ENCODE assay signal across 23 mouse cellular contexts in genomic region chr8:4360922-4361321, GRCm38 (mm10). TPM values are rescaled to one million over a fixed set of nuclear protein-coding genes. Genes with fewer than 3 reads are reported as not detected.
DNase-seq lines count a peak whose midpoint lies in the region; ATAC-seq and TF ChIP-seq lines count a peak whose summit lies in the region.
"Had no signal": no experiment of that assay in that cellular context is flagged by ENCODE, and none has a peak within 500 bp of the region (broad histone marks: within the 10 kb centered on the region; RNA-seq: fewer than 3 reads in every experiment).

No protein-coding gene starts in this region.

- H3K4me1 ChIP-seq in liver, adult 2 months (ENCODE audit: control insufficient read depth, insufficient read depth, low read length), result peaks cover 10% of the 10 kb centered on the region
- H3K4me1 ChIP-seq in intestine, embryonic 15.5 days (replicated peaks), result no peaks in the 10 kb centered on the region
- H3K4me1 ChIP-seq in intestine, postnatal 0 days (replicated peaks; ENCODE audit: control insufficient read depth, insufficient read depth, low read length), result peaks cover 6% of the 10 kb centered on the region
- H3K4me1 ChIP-seq in kidney, embryonic 15.5 days, result no peaks in the 10 kb centered on the region
- H3K4me1 ChIP-seq: embryonic facial prominence, embryonic 13.5 days; embryonic facial prominence, embryonic 15.5 days; forebrain, embryonic 10.5 days; forebrain, embryonic 12.5 days had no signal

- no peaks in the 10 kb centered on the region for H3K79me2 ChIP-seq in liver, adult 2 months (ENCODE audit: control insufficient read depth, insufficient read depth, low read length)

- no peak overlapping the region for H3K4me2 ChIP-seq in intestine, embryonic 15.5 days (replicated peaks)
- H3K4me2 ChIP-seq in intestine, postnatal 0 days (replicated peaks; ENCODE audit: low read depth), result no peak overlapping the region
- no peak overlapping the region for H3K4me2 ChIP-seq in kidney, embryonic 15.5 days
- H3K4me2 ChIP-seq: embryonic facial prominence, embryonic 13.5 days; embryonic facial prominence, embryonic 15.5 days; forebrain, embryonic 12.5 days had no signal

- DNase-seq in liver, adult 2 months (ENCODE audit: extremely low read depth, low read depth, low spot score), result peak; percentile 75
- DNase-seq in liver, result no peak
- no peak for DNase-seq in left cerebral cortex, adult 8-10 months (ENCODE audit: low spot score in 2 of 2)
- no peak for DNase-seq in layer of hippocampus, adult 11-12 months (ENCODE audit: low spot score)
- DNase-seq: adrenal gland, adult 2 months; adrenal gland, postnatal 10 days; adrenal gland, postnatal 25 days; cerebellum, adult 11 months; cerebellum, adult 18-20 months; cerebellum, adult 8-10 months; cerebellum, adult 9-11 months; cerebellum, postnatal 14 days; cerebellum, postnatal 36 days; embryo, embryonic 11 days had no signal

- peaks cover 2% of the 10 kb centered on the region; the same call in 1 of the 2 replicates for H3K36me3 ChIP-seq in liver, adult 2 months (ENCODE audit: control insufficient read depth, insufficient read depth, low read length)
- H3K36me3 ChIP-seq in intestine, embryonic 15.5 days, result no peaks in the 10 kb centered on the region
- no peaks in the 10 kb centered on the region for H3K36me3 ChIP-seq in intestine, postnatal 0 days (ENCODE audit: control insufficient read depth, insufficient read depth)
- H3K36me3 ChIP-seq in kidney, embryonic 15.5 days, result no peaks in the 10 kb centered on the region
- H3K36me3 ChIP-seq: embryonic facial prominence, embryonic 13.5 days; embryonic facial prominence, embryonic 15.5 days; forebrain, embryonic 10.5 days; forebrain, embryonic 12.5 days had no signal

- no peak for TF ChIP-seq CTCF in liver, adult 2 months (IDR thresholded peaks at IDR 0.05; ENCODE audit: low read depth, low read length)
- no peak for TF ChIP-seq CTCF in intestine, postnatal 0 days (IDR thresholded peaks at IDR 0.05; ENCODE audit: low read depth)

- no peak overlapping the region for H3K27ac ChIP-seq in liver, adult 2 months (replicated peaks; ENCODE audit: insufficient read depth, low read depth, low read length)
- H3K27ac ChIP-seq in intestine, embryonic 15.5 days, result 0 out of 2 replicates have a peak overlapping the region, but pooled peaks have one; percentile 24
- H3K27ac ChIP-seq in intestine, postnatal 0 days (ENCODE audit: low read depth, low read length), result no peak overlapping the region
- no peak overlapping the region for H3K27ac ChIP-seq in kidney, embryonic 15.5 days
- H3K27ac ChIP-seq: embryonic facial prominence, embryonic 13.5 days; embryonic facial prominence, embryonic 15.5 days; forebrain, embryonic 10.5 days; forebrain, embryonic 12.5 days had no signal

- ATAC-seq in intestine, embryonic 15.5 days, result peak; percentile 91
- peak; percentile 91 for ATAC-seq in intestine, postnatal 0 days
- no peak for ATAC-seq in kidney, embryonic 15.5 days (replicated peaks; ENCODE audit: low FRiP score)
- ATAC-seq: forebrain, embryonic 14.5 days had no signal

- H3K4me3 ChIP-seq in liver, adult 2 months (ENCODE audit: insufficient read depth, low read depth, low read length), result no peak overlapping the region
- no peak overlapping the region for H3K4me3 ChIP-seq in intestine, embryonic 15.5 days (replicated peaks)
- no peak overlapping the region for H3K4me3 ChIP-seq in intestine, postnatal 0 days (ENCODE audit: low read depth, low read length)
- no peak overlapping the region for H3K4me3 ChIP-seq in kidney, embryonic 15.5 days (replicated peaks)
- H3K4me3 ChIP-seq: embryonic facial prominence, embryonic 13.5 days; embryonic facial prominence, embryonic 15.5 days; erythroblast, embryonic 14.5 days; forebrain, embryonic 10.5 days; forebrain, embryonic 12.5 days had no signal

- no peak overlapping the region for H3K9ac ChIP-seq in liver, adult 2 months (ENCODE audit: low read depth, low read length)
- H3K9ac ChIP-seq in intestine, embryonic 15.5 days, result no peak overlapping the region
- H3K9ac ChIP-seq in intestine, postnatal 0 days (ENCODE audit: low read depth, low read length), result no peak overlapping the region
- no peak overlapping the region for H3K9ac ChIP-seq in kidney, embryonic 15.5 days
- H3K9ac ChIP-seq: embryonic facial prominence, embryonic 13.5 days; embryonic facial prominence, embryonic 15.5 days; forebrain, embryonic 12.5 days had no signal

- no peaks in the 10 kb centered on the region for H3K9me3 ChIP-seq in intestine, embryonic 15.5 days
- H3K9me3 ChIP-seq in intestine, postnatal 0 days (ENCODE audit: control insufficient read depth), result no peaks in the 10 kb centered on the region
- H3K9me3 ChIP-seq in kidney, embryonic 15.5 days (replicated peaks), result no peaks in the 10 kb centered on the region
- H3K9me3 ChIP-seq: embryonic facial prominence, embryonic 13.5 days; embryonic facial prominence, embryonic 15.5 days; forebrain, embryonic 10.5 days; forebrain, embryonic 12.5 days had no signal

- WGBS in liver, adult 2 months, result 37% methylated on average over 2 of the region's 2 CpGs
- 49% methylated on average over 2 of the region's 2 CpGs for WGBS in intestine, embryonic 15.5 days
- WGBS in intestine, postnatal 0 days, result 34% methylated on average over 2 of the region's 2 CpGs
- WGBS in kidney, embryonic 15.5 days, result 81% methylated on average over 2 of the region's 2 CpGs

- no peaks in the 10 kb centered on the region for H3K27me3 ChIP-seq in liver, adult 2 months (ENCODE audit: control insufficient read depth, insufficient read depth, low read length)
- no peaks in the 10 kb centered on the region for H3K27me3 ChIP-seq in intestine, embryonic 15.5 days (replicated peaks)
- H3K27me3 ChIP-seq in intestine, postnatal 0 days (replicated peaks; ENCODE audit: control insufficient read depth, insufficient read depth, low read length), result no peaks in the 10 kb centered on the region
- H3K27me3 ChIP-seq in kidney, embryonic 15.5 days, result no peaks in the 10 kb centered on the region
- H3K27me3 ChIP-seq: embryonic facial prominence, embryonic 13.5 days; embryonic facial prominence, embryonic 15.5 days; forebrain, embryonic 12.5 days had no signal

- TF ChIP-seq POLR2A in liver, adult 2 months (IDR thresholded peaks at IDR 0.05; ENCODE audit: extremely low read depth, insufficient read depth, low read length), result no peak

RNA-seq across cellular contexts. Expression of gene Elavl1, which starts 35.7 kb away (rescaled TPM):
- 23.0 and 29.8 TPM in 2 replicates for total RNA-seq in liver, adult 2 months (2014; rRNA removed)
- polyA plus RNA-seq in liver, adult 2 months (2012; rRNA removed), result 18.1 and 18.8 TPM in 2 replicates
- polyA plus RNA-seq in intestine, embryonic 15.5 days (2015; fragmentation: Nextera tagmentation; extraction: Ambion mirVana), result 201 and 230 TPM in 2 replicates
- polyA plus RNA-seq in intestine, postnatal 0 days (2015; fragmentation: Nextera tagmentation; extraction: Ambion mirVana), result 64.8 and 73.4 TPM in 2 replicates
- total RNA-seq in left cerebral cortex, adult 8-10 months (2022), result 10 to 100 TPM; 66.3 to 74.7 (median 68.8) TPM
- polyA plus RNA-seq in kidney, embryonic 15.5 days (2015; fragmentation: Nextera tagmentation; extraction: Ambion mirVana), result 257 and 267 TPM in 2 replicates

RNA-seq across cellular contexts. Expression of gene Ccl25, which starts 35.9 kb away (rescaled TPM):
- total RNA-seq in liver, adult 2 months (2014; rRNA removed), result 10.9 and 11.7 TPM in 2 replicates
- polyA plus RNA-seq in liver, adult 2 months (2012; rRNA removed), result 2.4 and 3.3 TPM in 2 replicates
- 88.5 and 103 TPM in 2 replicates for polyA plus RNA-seq in intestine, embryonic 15.5 days (2015; fragmentation: Nextera tagmentation; extraction: Ambion mirVana)
- polyA plus RNA-seq in intestine, postnatal 0 days (2015; fragmentation: Nextera tagmentation; extraction: Ambion mirVana), result 190 and 217 TPM in 2 replicates
- total RNA-seq in left cerebral cortex, adult 8-10 months (2022), result 10 to 100 TPM; 18.5 to 23.5 (median 21.9) TPM
- 17.2 and 18.2 TPM in 2 replicates for polyA plus RNA-seq in kidney, embryonic 15.5 days (2015; fragmentation: Nextera tagmentation; extraction: Ambion mirVana)
